Mouse (Mus musculus) urinary bladder, postnatal 36 days (tissue): ENCODE results near the gene Cd300lb.

Experiments
- DNase-seq, 2 experiments: peaks; one replicate each; pipeline ENCODE4 v3.0.0; 2022; ENCODE audit warnings: low spot score in 2 of 2, mixed read lengths in 1 of 2

Gene Cd300lb

DNA sequence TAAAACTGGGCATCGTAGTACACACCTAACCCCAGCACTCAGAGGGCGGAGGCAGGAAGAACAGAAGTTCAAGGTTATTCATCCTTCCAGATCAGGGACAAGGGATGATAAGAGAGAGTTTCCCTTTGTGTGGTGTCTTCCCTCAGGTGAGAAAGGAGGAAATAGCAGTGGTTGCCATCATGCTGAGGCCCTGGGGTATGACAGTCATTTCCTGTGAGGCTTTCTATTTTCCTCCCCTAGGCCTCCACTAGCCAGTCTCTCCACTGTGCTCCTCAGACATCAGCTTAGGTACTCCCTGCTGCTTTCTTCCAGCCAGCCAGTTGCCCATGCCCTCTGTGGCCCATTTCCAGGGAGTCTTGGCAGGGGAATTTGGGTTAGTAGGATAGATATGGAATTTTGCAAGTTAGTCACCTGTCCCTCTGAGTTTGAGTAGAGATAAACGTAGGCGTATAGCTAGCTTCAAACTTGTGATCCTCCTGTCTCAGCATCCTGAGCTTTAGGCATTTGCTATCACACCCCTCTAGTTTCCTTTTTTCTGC lies 50.9 kb downstream of the Cd300lb start:
- DNase-seq, result no peak

DNA sequence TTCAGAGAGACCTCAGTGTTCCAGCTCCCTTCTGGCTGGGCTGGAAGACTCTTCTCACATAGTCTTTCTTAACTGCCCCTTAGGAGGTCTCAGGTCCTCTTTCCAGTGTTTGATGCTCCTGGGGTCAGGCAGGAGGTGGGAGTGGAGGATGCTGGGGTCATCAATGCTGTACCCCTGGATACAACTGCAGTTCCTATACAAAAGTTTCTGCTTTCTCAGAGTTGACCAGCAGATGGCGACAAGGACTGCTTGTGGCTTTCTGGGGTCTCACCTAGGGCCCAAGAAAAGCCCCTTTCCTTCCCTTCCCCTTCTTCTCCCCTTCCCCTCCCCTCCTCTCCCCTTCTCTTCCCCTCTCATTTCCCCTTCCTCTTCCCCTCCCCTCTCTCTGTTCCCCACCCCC lies 53.6 kb downstream of the Cd300lb start:
- no peak for DNase-seq

DNA sequence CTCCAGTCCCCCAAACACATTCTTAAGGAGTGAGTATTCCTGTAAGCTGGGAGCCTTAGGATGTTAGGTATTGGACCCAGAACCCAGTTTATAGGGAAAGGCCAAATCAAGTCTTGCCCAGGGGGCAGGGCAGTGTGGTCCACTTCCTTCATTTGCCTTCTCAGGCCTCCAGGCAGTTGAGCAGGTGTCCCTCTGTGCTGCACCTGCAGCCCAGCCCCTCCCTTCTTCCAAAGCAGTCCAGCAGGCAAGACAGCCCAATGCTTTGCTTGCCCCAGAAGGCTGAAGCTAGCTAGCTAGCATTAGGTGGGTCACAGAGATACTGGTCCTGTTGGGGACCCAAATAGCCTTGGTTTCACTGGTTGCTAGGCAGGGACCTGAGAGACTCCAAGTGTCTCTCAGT lies 54.0 kb downstream of the Cd300lb start:
- no peak for DNase-seq

DNA sequence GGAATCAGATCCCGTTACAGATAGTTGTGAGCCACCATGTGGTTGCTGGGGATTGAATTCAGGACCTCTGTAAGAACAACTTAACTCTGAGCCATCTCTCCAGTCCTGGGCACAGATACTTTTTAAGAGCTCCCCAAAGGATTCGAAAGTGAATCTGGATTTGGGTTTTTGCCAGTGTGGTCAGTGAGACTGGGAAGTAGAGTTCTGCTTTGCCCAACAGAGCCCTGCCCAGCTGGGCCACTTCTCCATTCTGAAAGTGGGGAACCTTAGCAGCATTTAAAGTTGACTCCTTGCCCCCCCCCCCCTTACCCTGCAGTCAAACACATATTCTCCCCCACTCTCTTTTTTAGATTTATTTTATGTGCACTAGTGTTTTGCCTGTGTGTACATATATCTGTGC lies 54.5 kb downstream of the Cd300lb start:
- DNase-seq, result no peak

DNA sequence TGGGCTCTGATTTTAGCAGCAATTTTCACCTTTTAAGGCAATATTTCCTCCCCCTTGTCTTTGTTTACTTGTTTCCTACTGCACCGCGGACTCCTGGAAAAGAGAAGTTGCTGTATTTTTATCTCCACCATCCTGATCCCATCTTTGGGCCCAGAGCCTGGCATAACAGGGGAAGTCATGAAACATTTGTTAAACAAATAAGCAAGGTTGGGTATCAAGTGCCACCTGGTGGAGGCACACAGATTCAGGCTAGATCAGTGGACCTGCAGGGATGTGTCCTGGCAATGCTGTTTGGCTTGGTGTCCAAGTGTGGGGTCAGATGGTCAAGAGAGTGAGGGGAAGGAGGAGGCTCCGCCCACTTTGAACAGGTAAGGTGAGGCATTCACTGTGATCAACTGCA lies 57.0 kb downstream of the Cd300lb start:
- DNase-seq, result peak; percentile 59 to 63

DNA sequence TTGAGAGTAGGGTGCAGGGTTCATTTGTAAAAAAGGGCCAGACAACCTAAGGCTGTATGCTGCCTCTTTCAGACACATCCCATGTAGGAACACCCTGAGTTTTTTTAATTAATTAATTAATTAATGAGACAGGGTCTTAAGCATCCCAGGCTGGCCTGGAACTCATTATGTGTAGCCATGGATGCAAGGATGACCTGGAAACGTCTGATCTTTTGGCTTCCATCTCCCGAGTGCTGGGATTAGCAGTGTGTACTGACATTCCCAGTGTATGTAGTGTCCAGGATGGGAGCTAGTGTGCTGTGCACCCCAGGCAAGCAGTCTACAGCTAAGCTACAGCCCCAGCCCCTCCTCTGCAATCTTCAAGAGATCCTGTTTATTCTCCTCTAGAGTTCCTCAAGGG lies 57.6 kb downstream of the Cd300lb start:
- no peak for DNase-seq

DNA sequence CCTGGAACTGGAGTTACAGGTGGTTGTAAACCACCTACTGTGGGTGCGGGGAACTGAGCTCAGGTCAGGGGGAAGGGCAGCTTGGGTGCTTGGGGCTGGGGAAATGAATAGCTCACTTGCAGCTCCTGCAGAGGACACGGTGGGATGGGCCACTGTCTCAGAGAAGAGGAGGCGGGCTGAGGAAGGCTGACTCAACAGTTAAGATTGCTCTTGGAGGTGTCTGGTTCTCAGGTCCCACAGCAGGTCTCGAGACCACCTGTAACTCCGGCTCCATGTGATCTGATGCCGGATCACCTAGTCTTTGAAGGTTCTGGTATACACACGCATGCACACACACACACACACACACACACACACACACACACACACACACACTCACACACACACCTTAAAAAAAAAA lies 58.0 kb downstream of the Cd300lb start:
- no peak for DNase-seq

DNA sequence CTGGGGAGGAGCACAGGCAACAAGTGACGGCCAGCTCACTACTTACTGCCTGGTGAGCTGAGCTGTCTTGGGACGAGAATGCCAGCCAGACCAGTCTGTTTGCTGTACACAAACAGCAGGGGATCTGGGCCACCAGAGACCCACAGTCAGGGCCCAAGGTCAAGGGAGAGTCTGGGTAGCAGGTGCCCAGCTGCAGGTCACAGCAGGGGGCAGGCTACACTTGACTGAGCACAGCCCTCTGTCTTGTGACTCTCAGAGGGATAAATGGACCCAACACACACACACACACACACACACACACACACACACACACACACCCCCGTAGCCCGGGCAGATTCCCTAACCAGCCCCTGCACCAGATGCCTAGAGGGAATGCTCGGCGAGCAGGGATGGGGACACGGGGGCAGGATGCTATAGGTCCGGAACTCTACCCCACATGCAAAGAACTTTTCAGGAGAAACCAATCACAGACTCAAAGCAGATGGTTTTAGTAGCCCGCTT lies 58.8 kb downstream of the Cd300lb start:
- no peak for DNase-seq

DNA sequence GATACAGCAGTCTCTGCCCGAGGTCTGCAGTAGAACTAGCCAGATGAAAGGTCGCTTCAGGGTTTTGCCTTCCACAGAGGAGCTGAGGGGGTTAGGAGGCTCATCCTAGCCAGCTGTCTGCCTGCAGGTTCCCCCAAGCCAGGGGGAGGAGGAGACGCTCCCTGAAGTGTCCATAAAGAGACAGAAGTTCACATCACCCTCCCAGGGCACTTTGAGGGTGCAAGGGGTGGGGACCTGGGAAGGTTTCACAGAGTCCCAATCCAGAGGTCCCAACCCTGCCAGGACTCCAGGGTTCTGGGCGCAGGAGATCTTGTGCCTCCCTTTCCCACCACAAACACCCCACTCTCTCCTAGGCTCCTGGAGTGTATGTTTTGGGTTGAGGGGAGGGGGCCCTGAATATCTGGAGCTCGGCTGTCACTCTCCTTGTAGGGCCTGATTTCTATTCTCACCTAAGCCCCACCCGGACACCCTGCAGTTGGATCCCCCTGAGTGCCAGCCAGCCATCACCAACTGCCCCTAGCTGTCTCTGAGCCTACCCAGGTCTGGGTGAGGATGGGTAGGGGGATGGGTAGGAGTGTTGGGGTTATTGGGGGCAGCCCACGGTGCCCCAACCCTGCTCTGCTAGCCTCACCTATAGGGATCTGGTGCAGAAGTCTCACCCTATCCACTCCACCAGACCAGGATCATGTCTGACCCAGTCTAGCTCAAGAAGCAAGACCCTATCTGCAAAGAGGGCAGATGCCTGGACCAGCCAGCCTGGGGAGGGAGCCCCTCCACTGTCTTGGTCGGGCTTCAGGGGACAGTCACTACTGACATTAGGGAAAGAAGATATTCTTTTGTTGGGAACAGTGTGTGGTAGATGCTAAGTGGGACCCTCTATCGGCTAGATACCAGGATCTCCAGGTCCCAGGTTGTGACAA lies 59.7 kb downstream of the Cd300lb start:
- DNase-seq, result no peak

DNA sequence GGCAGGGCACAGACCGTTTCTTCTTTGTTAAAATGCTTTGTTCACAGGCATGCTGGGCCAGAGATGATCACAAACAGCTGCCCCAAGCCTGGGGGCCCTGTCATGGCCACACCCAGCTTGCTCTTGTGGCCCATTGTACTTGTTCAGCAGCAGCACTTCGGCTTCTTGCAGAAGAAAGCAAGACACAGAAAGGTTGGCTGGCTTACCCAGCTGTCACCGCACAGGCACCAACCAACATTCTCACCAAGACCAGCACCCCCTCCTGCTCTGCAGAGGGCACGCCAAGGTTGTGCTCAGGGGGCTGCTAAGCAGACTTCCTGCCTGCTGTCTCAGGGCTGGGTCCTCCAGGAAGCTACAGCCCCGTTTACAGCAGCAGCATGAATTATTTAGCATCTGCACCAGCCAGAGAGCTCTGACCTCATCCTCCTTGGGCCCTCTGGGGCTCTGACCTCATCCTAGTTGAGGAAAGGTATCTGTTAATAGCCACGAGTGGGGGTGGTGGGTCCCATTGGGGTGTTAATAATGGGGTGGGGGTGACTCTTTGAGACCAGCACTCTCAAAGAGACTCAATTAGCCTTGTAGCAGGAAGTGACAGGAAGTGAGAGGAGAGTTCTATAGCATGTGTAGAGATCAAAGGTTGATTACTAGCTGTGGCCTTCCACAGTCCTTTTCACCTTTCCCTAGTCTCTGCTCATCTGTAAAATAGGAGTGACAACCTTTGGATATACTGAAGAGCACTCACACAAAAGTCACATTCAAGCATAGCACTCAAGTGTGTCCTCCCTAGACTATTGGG lies 61.0 kb downstream of the Cd300lb start:
- DNase-seq, result no peak
